ENCODE assay signal across 9 mouse cellular contexts in the genomic region with DNA sequence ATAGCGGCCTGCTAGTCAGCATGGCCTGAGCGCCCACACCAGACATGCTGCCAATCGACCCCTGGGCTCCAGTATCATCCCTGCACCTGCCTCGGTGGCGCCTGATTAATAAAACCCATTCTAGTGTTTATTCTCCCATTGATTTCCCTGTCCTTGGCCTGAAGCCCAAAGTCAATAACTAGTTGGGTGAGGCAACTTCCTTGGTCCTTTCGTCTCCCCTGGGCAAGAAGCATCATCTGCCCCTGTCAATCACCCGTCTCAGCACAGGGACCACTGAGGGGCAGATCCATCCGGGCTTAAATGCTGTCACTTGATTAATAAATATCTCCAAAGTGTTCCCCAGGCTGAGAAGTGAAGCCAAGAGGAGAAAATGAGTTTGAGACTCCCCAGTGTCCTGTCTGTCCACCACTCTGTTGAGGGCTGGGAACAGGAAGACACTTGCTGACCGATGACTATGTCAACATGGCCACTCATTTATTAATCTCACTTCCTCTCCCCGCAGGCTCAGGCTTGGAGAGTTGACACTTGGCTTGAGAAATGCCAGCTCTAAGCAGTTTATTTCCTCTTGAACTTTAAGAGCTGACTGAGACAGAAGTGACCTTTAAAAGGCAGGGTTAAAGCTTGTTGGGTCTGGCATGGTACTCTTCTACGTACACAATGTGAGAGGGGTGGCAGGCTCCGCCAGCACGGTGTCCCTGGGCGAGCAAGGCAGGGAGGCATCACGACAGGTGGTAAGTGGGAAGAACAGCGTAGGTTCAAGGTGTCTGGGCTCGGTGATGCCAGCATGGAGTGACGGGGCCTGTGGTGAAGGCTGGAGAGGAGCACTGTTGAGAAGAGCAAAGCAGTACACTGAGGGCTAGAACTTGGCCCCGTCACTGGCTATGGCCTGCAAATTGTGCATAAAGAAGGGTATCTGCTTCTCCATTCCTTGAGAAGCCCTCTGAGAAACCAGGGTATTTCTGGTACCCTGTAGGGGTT.
DNase-seq lines count a peak whose midpoint lies in the region; ATAC-seq and TF ChIP-seq lines count a peak whose summit lies in the region.
"Had no signal": no experiment of that assay in that cellular context is flagged by ENCODE, and none has a peak within 500 bp of the region (broad histone marks: within the 10 kb centered on the region; RNA-seq: fewer than 3 reads in every experiment).

No protein-coding gene starts in this region.

- H3K27me3 ChIP-seq in limb, embryonic 10.5 days (ENCODE audit: low read depth, poor library complexity, severe bottlenecking) = no peaks in the 10 kb centered on the region

- peaks cover 7% of the 10 kb centered on the region; the same call in 1 of the 2 replicates for H3K36me3 ChIP-seq in limb, embryonic 10.5 days

- no peak overlapping the region for H3K4me3 ChIP-seq in gastrocnemius, adult 2 months
- no peak overlapping the region for H3K4me3 ChIP-seq in bone marrow macrophage, adult 2 months (ENCODE audit: insufficient read depth, low read length)
- no peak overlapping the region for H3K4me3 ChIP-seq in limb, embryonic 10.5 days

- DNase-seq in gastrocnemius, adult 2 months = peak; percentile 28
- DNase-seq in gastrocnemius, postnatal 36 days = no peak
- DNase-seq in lung, postnatal 14 days = peak; percentile 24
- DNase-seq in layer of hippocampus, postnatal 25 days (ENCODE audit: extremely low spot score in 1 of 2, low spot score in 1 of 2) = no peak
- no peak for DNase-seq in left cerebral cortex, postnatal 14 days (ENCODE audit: low spot score in 2 of 2)
- no peak for DNase-seq in limb, embryonic 10.5 days (ENCODE audit: low spot score)
- DNase-seq: adrenal gland, adult 8-10 months had no signal

- no peak for TF ChIP-seq CTCF in gastrocnemius, adult 2 months (IDR thresholded peaks at IDR 0.05)
- no peak for TF ChIP-seq CTCF in bone marrow macrophage, adult 2 months (IDR thresholded peaks at IDR 0.05; ENCODE audit: low read depth, low read length)

- ATAC-seq in inflammation-experienced regulatory T-cells, adult 6 months = peak; percentile 20

- 87% methylated on average over 19 of the region's 19 CpGs for WGBS in limb, embryonic 10.5 days

- H3K27ac ChIP-seq in gastrocnemius, adult 2 months = peak overlapping the region; percentile 70
- H3K27ac ChIP-seq in bone marrow macrophage, adult 2 months (ENCODE audit: insufficient read depth, low read depth, low read length) = peak overlapping the region; percentile 73
- H3K27ac ChIP-seq in limb, embryonic 10.5 days = no peak overlapping the region

- TF ChIP-seq POLR2A in bone marrow macrophage, adult 2 months (IDR thresholded peaks at IDR 0.05; ENCODE audit: borderline replicate concordance, low read depth, low read length) = no peak

- intact Hi-C loops in gastrocnemius, adult 2 months (cut with DNase I) = no loop called here
- intact Hi-C loops in gastrocnemius, postnatal 36 days (cut with DNase I) = no loop called here
- intact Hi-C loops in left cerebral cortex, postnatal 14 days (cut with DNase I) = no loop called here

- H3K9me3 ChIP-seq in limb, embryonic 10.5 days (replicated peaks) = no peaks in the 10 kb centered on the region

- peaks cover 34% of the 10 kb centered on the region for H3K4me1 ChIP-seq in bone marrow macrophage, adult 2 months (ENCODE audit: control insufficient read depth, insufficient read depth, low read length)
- H3K4me1 ChIP-seq in limb, embryonic 10.5 days = peaks cover 19% of the 10 kb centered on the region

Comparison
In these comparisons a context has a peak if more than half of its experiments do, and no peak if none do; other contexts are left out.
1. DNase-seq: peak in gastrocnemius, adult 2 months (single experiment) and lung, postnatal 14 days (single experiment); none in gastrocnemius, postnatal 36 days (0 of 2), layer of hippocampus, postnatal 25 days (0 of 2), left cerebral cortex, postnatal 14 days (0 of 2) and limb, embryonic 10.5 days (single experiment).